Mouse (Mus musculus) erythroblast, embryonic 14.5 days (primary cell): ENCODE measurements around the gene Gm6525.

Source experiments
- GATA1 ChIP-seq: IDR thresholded peaks from 2 replicates; pipeline ENCODE4 v1.6.1; 2012; ENCODE audit warnings: low read length, inconsistent platforms, mixed read lengths
- TAL1 ChIP-seq: IDR thresholded peaks from 3 replicates; pipeline ENCODE4 v1.6.1; 2012; ENCODE audit warnings: low read length, inconsistent platforms, mixed read lengths

GRCm38 (mm10) chr3:84180304-84180703 is 6.4 kb downstream of the Gm6525 start:
- TF ChIP-seq GATA1 (no peak), TAL1 (no peak)
